In genomic region chr11:96760042-96760441, GRCm38 (mm10) we compare ENCODE assay signal across 8 mouse cellular contexts. TPM values are rescaled to one million over a fixed set of nuclear protein-coding genes. Genes with fewer than 3 reads are reported as not detected.
DNase-seq lines count a peak whose midpoint lies in the region; ATAC-seq and TF ChIP-seq lines count a peak whose summit lies in the region.

No protein-coding gene starts in this region.

- H3K36me3 ChIP-seq in liver, adult 2 months (ENCODE audit: control insufficient read depth, insufficient read depth, low read length): no peaks in the 10 kb centered on the region
- H3K36me3 ChIP-seq in liver, embryonic 11.5 days (ENCODE audit: control insufficient read depth, insufficient read depth, low read length): no peaks in the 10 kb centered on the region
- H3K36me3 ChIP-seq in lung, postnatal 0 days (ENCODE audit: insufficient read depth, low read length): no peaks in the 10 kb centered on the region

- 46% methylated on average over 3 of the region's 3 CpGs for WGBS in liver, adult 2 months
- 36% methylated on average over 3 of the region's 3 CpGs for WGBS in liver, embryonic 11.5 days
- WGBS in lung, postnatal 0 days: 32% methylated on average over 3 of the region's 3 CpGs

- H3K9ac ChIP-seq in liver, adult 2 months (ENCODE audit: low read depth, low read length): no peak overlapping the region
- no peak overlapping the region for H3K9ac ChIP-seq in liver, embryonic 11.5 days (ENCODE audit: low read depth, low read length)
- H3K9ac ChIP-seq in lung, postnatal 0 days (replicated peaks; ENCODE audit: low read depth): no peak overlapping the region

- no peak for TF ChIP-seq EP300 in lung, postnatal 0 days (IDR thresholded peaks at IDR 0.05)

- DNase-seq in adrenal gland, adult (ENCODE audit: inconsistent age in 2 of 2, low spot score in 1 of 2): peak; percentile 41 to 86
- DNase-seq in adrenal gland, adult 8-10 months: no peak
- peak; percentile 55 for DNase-seq in liver, adult 2 months (ENCODE audit: extremely low read depth, low read depth, low spot score)
- no peak for DNase-seq in liver, embryonic 11.5 days (ENCODE audit: low spot score)
- peak; percentile 62 for DNase-seq in c-Kit-positive CD71-positive TER-119-positive erythroid progenitor cells, embryonic 14.5 days (ENCODE audit: low spot score)
- DNase-seq in heart, postnatal 10 days: peak; percentile 66 to 80
- peak; percentile 83 for DNase-seq in lung, postnatal 0 days (ENCODE audit: low spot score)
- peak; percentile 69 for DNase-seq in thymus, postnatal 14 days

- no peaks in the 10 kb centered on the region; the same call in 1 of the 2 replicates for H3K27me3 ChIP-seq in liver, adult 2 months (ENCODE audit: control insufficient read depth, insufficient read depth, low read length)
- H3K27me3 ChIP-seq in liver, embryonic 11.5 days (replicated peaks; ENCODE audit: control insufficient read depth, insufficient read depth, low read length): no peaks in the 10 kb centered on the region
- H3K27me3 ChIP-seq in lung, postnatal 0 days (replicated peaks; ENCODE audit: insufficient read depth, low read length): no peaks in the 10 kb centered on the region

- ATAC-seq in liver, embryonic 11.5 days (replicated peaks; ENCODE audit: low FRiP score): no peak
- peak; percentile 71 for ATAC-seq in lung, postnatal 0 days

- H3K4me2 ChIP-seq in liver, embryonic 11.5 days: no peak overlapping the region
- no peak overlapping the region for H3K4me2 ChIP-seq in lung, postnatal 0 days (replicated peaks; ENCODE audit: low read depth, low read length)

- TF ChIP-seq CTCF in liver, adult 2 months (IDR thresholded peaks at IDR 0.05; ENCODE audit: low read depth, low read length): peak; percentile 52
- TF ChIP-seq CTCF in lung, postnatal 0 days (IDR thresholded peaks at IDR 0.05): peak; percentile 91

- H3K27ac ChIP-seq in liver, adult 2 months (replicated peaks; ENCODE audit: insufficient read depth, low read depth, low read length): no peak overlapping the region
- no peak overlapping the region for H3K27ac ChIP-seq in liver, embryonic 11.5 days (ENCODE audit: low read depth, low read length)
- H3K27ac ChIP-seq in lung, postnatal 0 days (ENCODE audit: low read length): no peak overlapping the region

- H3K4me1 ChIP-seq in liver, adult 2 months (ENCODE audit: control insufficient read depth, insufficient read depth, low read length): no peaks in the 10 kb centered on the region
- H3K4me1 ChIP-seq in liver, embryonic 11.5 days (replicated peaks; ENCODE audit: control insufficient read depth, insufficient read depth, low read length): no peaks in the 10 kb centered on the region
- 0 out of 2 replicates have a peak, but pooled peaks cover 7% of the 10 kb centered on the region for H3K4me1 ChIP-seq in lung, postnatal 0 days (ENCODE audit: insufficient read depth, low read depth, low read length)

- no peaks in the 10 kb centered on the region for H3K79me2 ChIP-seq in liver, adult 2 months (ENCODE audit: control insufficient read depth, insufficient read depth, low read length)

- TF ChIP-seq POLR2A in liver, adult 2 months (IDR thresholded peaks at IDR 0.05; ENCODE audit: extremely low read depth, insufficient read depth, low read length): no peak

- intact Hi-C loops in heart, postnatal 10 days (cut with DNase I): loop anchor here (5.0 kb wide), 1 partner anchor 152 kb away; no protein-coding TSS in a partner anchor

- H3K9me3 ChIP-seq in liver, embryonic 11.5 days (ENCODE audit: control insufficient read depth, low read length): no peaks in the 10 kb centered on the region
- no peaks in the 10 kb centered on the region for H3K9me3 ChIP-seq in lung, postnatal 0 days (ENCODE audit: low read length)

- H3K4me3 ChIP-seq in liver, adult 2 months (ENCODE audit: insufficient read depth, low read depth, low read length): no peak overlapping the region
- no peak overlapping the region for H3K4me3 ChIP-seq in liver, embryonic 11.5 days (ENCODE audit: low read depth, low read length)
- H3K4me3 ChIP-seq in lung, postnatal 0 days (ENCODE audit: low read depth, low read length): no peak overlapping the region

RNA-seq across cellular contexts. Expression of gene Snx11, which starts 17.3 kb away (rescaled TPM):
- total RNA-seq in adrenal gland, adult 8-10 months (2022): 10 to 100 TPM; 28.7 to 59.2 (median 36.3) TPM
- total RNA-seq in liver, adult 2 months (2014; rRNA removed): 6.3 and 7.5 TPM in 2 replicates
- 7.8 and 8.1 TPM in 2 replicates for polyA plus RNA-seq in liver, adult 2 months (2012; rRNA removed)
- polyA plus RNA-seq in liver, embryonic 11.5 days (2014; fragmentation: Nextera tagmentation; extraction: Ambion mirVana): 10.5 and 12.0 TPM in 2 replicates
- total RNA-seq in heart, postnatal 10 days (2021): 10 to 100 TPM; 14.6 to 15.1 TPM
- polyA plus RNA-seq in lung, postnatal 0 days (2015; fragmentation: Nextera tagmentation; extraction: Ambion mirVana): 18.4 and 18.7 TPM in 2 replicates

RNA-seq across cellular contexts. Expression of gene Cbx1, which starts 28.9 kb away (rescaled TPM):
- 10 to 100 TPM; 63.6 to 80.2 (median 78.0) TPM for total RNA-seq in adrenal gland, adult 8-10 months (2022)
- total RNA-seq in liver, adult 2 months (2014; rRNA removed): 16.0 and 16.8 TPM in 2 replicates
- 9.2 and 9.7 TPM in 2 replicates for polyA plus RNA-seq in liver, adult 2 months (2012; rRNA removed)
- 76.7 and 82.0 TPM in 2 replicates for polyA plus RNA-seq in liver, embryonic 11.5 days (2014; fragmentation: Nextera tagmentation; extraction: Ambion mirVana)
- total RNA-seq in heart, postnatal 10 days (2021): 10 to 100 TPM; 46.2 to 59.2 TPM
- 48.6 and 54.0 TPM in 2 replicates for polyA plus RNA-seq in lung, postnatal 0 days (2015; fragmentation: Nextera tagmentation; extraction: Ambion mirVana)

Comparison
In these comparisons a context has a peak if more than half of its experiments do, and no peak if none do; other contexts are left out.
1. DNase-seq: peak in adrenal gland, adult (2 of 2), liver, adult 2 months (single experiment), c-Kit-positive CD71-positive TER-119-positive erythroid progenitor cells, embryonic 14.5 days (single experiment), heart, postnatal 10 days (2 of 2), lung, postnatal 0 days (single experiment) and thymus, postnatal 14 days (single experiment); none in adrenal gland, adult 8-10 months (single experiment) and liver, embryonic 11.5 days (single experiment).